Mouse (Mus musculus): ENCODE measurements around the gene Ccnl2.
A peak's percentile ranks its signal among the peaks of the same experiment; 100 is the strongest.

The Ccnl2 gene

DNA sequence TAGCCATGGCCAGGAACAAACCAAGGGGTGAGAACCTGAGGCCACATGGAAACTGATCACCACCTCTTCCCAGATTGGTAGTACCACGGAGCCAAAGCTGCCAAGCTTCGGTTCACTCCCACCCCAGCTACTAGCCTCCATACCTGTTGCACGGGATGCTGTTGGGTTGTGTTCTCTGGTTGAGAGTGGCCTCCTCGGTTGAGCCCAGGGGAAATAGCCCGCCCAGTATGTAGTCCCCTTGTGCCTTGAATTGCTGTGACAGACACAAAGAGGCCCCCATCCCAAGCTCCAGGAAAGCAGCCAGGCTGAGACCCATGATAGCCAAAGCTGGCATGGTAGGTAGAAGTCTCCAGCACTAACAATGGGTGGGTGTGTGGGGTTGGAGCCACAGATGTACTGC, 50.7 kb downstream of the Ccnl2 start, which contains the start of gene Tas1r3:
TSS of gene Tas1r3 (minus strand) at position 362 of the 400 bp plus-strand sequence.
- DNase-seq (ENCODE audit: low read depth, low spot score), result no peak

DNA sequence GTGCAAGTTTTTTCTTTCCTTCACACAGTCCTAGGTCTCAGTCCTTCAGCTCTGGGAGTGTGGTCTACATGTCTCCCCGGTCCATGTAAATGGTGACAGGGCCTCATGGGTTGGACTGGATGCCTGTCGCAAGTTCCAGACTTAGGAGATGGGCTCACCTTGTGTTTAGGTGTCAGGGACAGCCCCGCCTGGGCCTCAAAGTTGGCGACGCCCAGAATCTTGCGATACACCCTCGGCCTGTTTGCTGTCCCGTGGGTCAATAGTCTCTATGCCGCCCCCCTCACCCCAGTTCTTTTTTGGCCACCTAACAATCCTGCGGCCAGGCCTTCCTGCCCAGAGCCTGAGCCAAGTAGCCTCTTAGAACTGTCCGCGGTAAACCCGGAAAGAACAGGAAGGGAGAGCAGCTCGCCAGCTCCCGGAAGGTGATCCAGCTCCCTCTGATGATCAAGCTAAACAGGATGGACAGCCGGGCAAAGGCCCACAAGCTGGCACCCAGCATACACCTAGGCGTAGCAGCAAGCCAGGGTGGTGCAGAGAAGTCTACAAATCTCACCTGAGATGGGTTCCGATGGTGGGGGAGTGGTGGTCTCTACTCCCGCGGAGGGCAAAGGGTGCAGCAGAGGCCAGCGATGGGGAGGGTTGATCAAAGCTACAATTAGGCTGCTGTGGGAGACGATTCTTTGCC, 56.5 kb downstream of the Ccnl2 start:
- DNase-seq (ENCODE audit: low read depth, low spot score), result no peak

DNA sequence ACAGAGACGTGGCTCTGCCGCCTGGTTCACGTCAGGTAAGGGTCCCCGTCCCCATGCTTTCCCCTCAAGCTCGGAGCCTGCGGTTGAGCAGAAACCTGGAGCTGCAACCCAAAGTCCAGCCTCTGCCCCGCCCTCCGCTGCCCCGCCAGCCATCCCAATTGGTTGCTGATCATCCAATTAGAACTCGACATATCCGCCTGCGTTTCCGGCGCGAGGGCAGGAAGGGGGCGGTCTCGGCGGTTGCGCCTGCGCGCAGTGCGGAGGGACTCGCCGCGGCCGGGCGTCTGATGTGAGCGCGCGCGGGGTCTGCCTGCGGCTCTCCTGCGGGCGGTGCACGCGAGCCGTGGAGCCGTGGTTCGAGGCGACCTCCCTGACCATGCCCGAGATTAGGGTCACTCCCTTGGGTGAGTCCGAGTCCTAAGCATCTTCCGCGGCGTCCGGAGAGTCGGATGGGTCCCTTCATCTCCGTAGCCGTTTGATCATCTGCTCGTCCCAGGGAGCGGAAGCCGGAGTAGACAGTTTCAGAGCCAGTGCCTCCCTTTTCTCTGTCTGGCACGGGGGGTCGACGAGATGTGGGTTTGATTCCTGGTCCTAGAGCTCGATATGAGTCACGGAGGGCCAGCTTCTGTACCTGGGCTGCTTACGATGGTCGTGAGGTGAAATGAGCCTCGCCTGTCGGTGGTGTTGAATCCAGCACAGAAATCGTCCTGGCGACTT, 57.2 kb downstream of the Ccnl2 start, which contains the start of the genes Cptp and Ints11:
TSS of gene Cptp (minus strand) at position 124 of the 717 bp plus-strand sequence.
TSS of gene Ints11 (plus strand) at position 230 of the 717 bp plus-strand sequence.
- DNase-seq (ENCODE audit: low read depth, low spot score), result peak; percentile 93

DNA sequence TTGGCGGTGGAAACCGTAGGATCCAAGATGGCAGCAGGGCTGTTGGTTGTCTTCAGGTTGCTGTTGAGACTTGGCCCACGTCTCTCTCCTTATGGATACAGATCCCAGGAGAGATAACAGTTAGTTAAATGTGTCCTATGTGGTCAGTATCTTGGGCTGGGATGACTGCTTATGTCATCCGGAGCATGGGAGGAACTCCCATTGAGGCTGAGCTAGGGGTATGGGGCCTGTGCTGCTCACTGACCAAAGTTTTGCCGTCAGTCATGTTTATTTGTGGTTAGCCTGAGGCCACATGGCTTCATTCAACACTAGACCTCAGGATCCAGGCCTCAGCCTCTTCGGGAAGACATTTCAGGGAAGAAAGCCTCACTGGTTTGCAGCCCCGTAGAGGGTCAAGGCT, 59.1 kb downstream of the Ccnl2 start:
- no peak for DNase-seq (ENCODE audit: low read depth, low spot score)
